Mouse (Mus musculus): ENCODE measurements around the gene Ptbp3. TPM values are rescaled to one million over a fixed set of nuclear protein-coding genes. Genes with fewer than 3 reads are reported as not detected.
A peak's percentile ranks its signal among the peaks of the same experiment; 100 is the strongest.

Ptbp3 gene
- polyA plus RNA-seq, 1 experiment from 2014 or later, result 60.2 TPM

DNA sequence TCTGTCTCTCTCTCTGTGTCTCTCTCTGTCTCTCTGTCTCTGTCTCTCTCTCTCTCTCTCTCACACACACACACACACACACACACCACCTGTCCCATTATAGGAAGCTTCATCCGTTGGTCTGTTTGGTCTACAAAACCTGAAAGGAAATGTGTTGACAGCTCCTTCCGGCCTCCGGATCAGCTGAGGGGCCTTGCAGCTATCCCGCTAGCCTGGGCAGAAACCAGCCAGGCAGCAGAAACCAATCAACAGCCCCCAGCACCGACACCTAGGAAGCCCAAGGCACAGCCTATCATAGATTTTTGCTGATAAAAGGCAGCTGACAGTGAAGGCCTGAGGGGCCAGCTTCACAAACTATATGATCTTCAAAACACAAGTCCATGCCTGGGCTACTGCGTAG, 103.6 kb downstream of the Ptbp3 start:
- H3K36me3 ChIP-seq, result no peaks in the 10 kb centered on the region
- peaks cover 40% of the 10 kb centered on the region for H3K4me1 ChIP-seq
- H3K27ac ChIP-seq, result 0 out of 2 replicates have a peak overlapping the region, but pooled peaks have one; percentile 12
- H3K9ac ChIP-seq, result no peak overlapping the region
- 0 out of 2 replicates have a peak, but pooled peaks cover 5% of the 10 kb centered on the region for H3K9me3 ChIP-seq (replicated peaks)
- no peaks in the 10 kb centered on the region for H3K27me3 ChIP-seq (replicated peaks)
- 22% methylated on average over 6 of the region's 6 CpGs for WGBS (ENCODE audit: insufficient replicate concordance)
- ATAC-seq, result peak; percentile 38; the same call in 1 of the 2 replicates
- H3K4me2 ChIP-seq, result 0 out of 2 replicates have a peak overlapping the region, but pooled peaks have one; percentile 15
- H3K4me3 ChIP-seq, result no peak overlapping the region

GRCm38 (mm10) chr4:59444994-59445393, 104.2 kb downstream of the Ptbp3 start:
- Histone ChIP-seq H3K9ac (no peak overlapping the region), H3K27ac (no peak overlapping the region), H3K4me2 (no peak overlapping the region)

DNA sequence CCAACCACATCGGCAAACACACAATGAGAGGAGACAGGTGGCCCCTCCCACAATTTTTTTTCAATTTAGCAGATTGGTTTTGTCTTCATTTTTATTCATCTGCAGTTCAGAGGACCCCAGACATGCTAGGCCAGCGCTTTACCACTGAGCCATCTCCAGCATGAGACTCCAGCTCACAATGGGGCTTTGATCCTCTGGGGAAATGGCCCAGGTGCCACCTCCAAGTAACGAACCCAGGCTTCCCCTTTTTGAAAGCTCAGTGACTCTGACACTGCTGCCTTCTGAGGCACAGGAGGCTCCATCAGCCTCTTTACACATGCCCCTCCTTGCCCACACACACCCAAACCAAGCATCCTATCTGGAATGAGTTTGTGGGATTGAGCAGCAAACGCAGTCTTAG, 105.1 kb downstream of the Ptbp3 start:
- H3K36me3 ChIP-seq, result no peaks in the 10 kb centered on the region
- no peak overlapping the region for H3K4me2 ChIP-seq
- 0 out of 2 replicates have a peak, but pooled peaks cover 5% of the 10 kb centered on the region for H3K9me3 ChIP-seq (replicated peaks)
- H3K9ac ChIP-seq, result no peak overlapping the region
- H3K4me3 ChIP-seq, result no peak overlapping the region
- no peak for ATAC-seq
- H3K27me3 ChIP-seq (replicated peaks), result no peaks in the 10 kb centered on the region
- H3K4me1 ChIP-seq, result peaks cover 50% of the 10 kb centered on the region
- no peak overlapping the region for H3K27ac ChIP-seq
- 47% methylated on average over 4 of the region's 4 CpGs for WGBS (ENCODE audit: insufficient replicate concordance)

More at GRCm38 (mm10) chr4:59444994-59445393, 104.2 kb downstream of the Ptbp3 start:
- ATAC-seq, result no peak
- 0 out of 2 replicates have a peak, but pooled peaks cover 5% of the 10 kb centered on the region for H3K9me3 ChIP-seq (replicated peaks)
- no peaks in the 10 kb centered on the region for H3K36me3 ChIP-seq
- 41% methylated on average over 3 of the region's 3 CpGs for WGBS (ENCODE audit: insufficient replicate concordance)
- H3K4me1 ChIP-seq, result peaks cover 41% of the 10 kb centered on the region
- H3K4me3 ChIP-seq, result no peak overlapping the region
- no peaks in the 10 kb centered on the region for H3K27me3 ChIP-seq (replicated peaks)

GRCm38 (mm10) chr4:59441265-59441664, 107.9 kb downstream of the Ptbp3 start:
- peak overlapping the region; percentile 92 for H3K27ac ChIP-seq
- no peaks in the 10 kb centered on the region for H3K9me3 ChIP-seq (replicated peaks)
- WGBS (ENCODE audit: insufficient replicate concordance), result 43% methylated on average over 1 of the region's 1 CpGs
- H3K4me3 ChIP-seq, result no peak overlapping the region
- no peaks in the 10 kb centered on the region for H3K27me3 ChIP-seq (replicated peaks)
- ATAC-seq, result no peak
- no peak overlapping the region for H3K9ac ChIP-seq
- peaks cover 1% of the 10 kb centered on the region; the same call in 1 of the 2 replicates for H3K36me3 ChIP-seq
- no peak overlapping the region for H3K4me2 ChIP-seq
- H3K4me1 ChIP-seq, result peaks cover 75% of the 10 kb centered on the region

DNA sequence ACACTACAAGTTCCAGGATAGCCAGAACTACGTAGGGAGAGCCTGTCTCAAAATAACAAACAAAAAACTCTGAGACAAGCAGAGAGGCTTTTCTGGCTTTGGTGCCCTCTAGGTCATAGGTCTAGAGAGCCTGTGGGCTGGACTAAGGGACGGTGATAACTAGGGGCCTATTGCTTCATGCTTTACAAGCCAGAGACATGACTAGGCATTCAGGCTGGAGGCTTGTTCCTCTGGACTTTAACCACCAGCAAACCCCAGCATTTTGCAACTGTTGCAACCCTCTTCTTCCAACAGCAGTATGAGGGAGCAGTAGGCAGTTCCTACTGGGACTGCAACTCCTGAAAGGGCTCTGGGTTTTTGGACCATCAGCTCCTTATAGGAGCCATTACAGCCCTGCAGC, 109.2 kb downstream of the Ptbp3 start:
- ATAC-seq, result peak; percentile 70
- no peaks in the 10 kb centered on the region for H3K9me3 ChIP-seq (replicated peaks)
- peak overlapping the region; percentile 89; the same call in 1 of the 2 replicates for H3K9ac ChIP-seq
- peak overlapping the region; percentile 92 for H3K27ac ChIP-seq
- 8% methylated on average over 2 of the region's 2 CpGs for whole genome bisulfite sequencing (ENCODE audit: insufficient replicate concordance)
- peaks cover 5% of the 10 kb centered on the region; the same call in 1 of the 2 replicates for H3K36me3 ChIP-seq
- H3K4me2 ChIP-seq, result peak overlapping the region; percentile 100
- H3K4me1 ChIP-seq, result peaks cover 76% of the 10 kb centered on the region
- H3K4me3 ChIP-seq, result no peak overlapping the region
- H3K27me3 ChIP-seq (replicated peaks), result no peaks in the 10 kb centered on the region

DNA sequence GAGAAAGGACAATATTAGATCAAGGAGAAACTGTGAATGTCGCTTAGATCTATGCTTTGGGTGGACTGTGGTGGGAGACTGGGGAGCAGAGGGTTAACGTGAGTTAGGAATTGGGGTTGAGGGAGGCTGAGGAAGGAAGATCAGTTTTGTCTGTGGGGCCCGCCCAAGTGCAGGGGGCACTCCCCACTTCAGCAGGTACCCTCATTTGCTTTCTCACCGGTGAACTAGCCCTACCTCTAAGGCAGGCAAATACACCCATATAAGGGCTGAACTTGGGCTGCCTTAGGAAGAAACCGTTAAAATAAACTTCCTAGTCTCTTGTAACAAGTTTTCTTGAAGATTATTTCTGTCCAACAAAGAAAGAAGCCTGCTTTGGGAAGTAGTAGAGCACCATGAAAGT, 110.1 kb downstream of the Ptbp3 start:
- Histone ChIP-seq H3K9ac (peak overlapping the region; percentile 89), H3K4me1 (peaks cover 76% of the 10 kb centered on the region), H3K27ac (peak overlapping the region; percentile 92), H3K36me3 (peaks cover 5% of the 10 kb centered on the region; the same call in 1 of the 2 replicates), H3K4me3 (peak overlapping the region; percentile 74), H3K4me2 (peak overlapping the region; percentile 100), H3K9me3 (replicated peaks) (no peaks in the 10 kb centered on the region), H3K27me3 (replicated peaks) (no peaks in the 10 kb centered on the region)
- no peak for ATAC-seq
- 2% methylated on average over 5 of the region's 5 CpGs for WGBS (ENCODE audit: insufficient replicate concordance)

- Histone ChIP-seq H3K36me3 (peaks cover 5% of the 10 kb centered on the region; the same call in 1 of the 2 replicates), H3K4me2 (peak within 1 kb of the TSS; percentile 100), H3K9ac (peak within 1 kb of the TSS; percentile 89), H3K4me1 (peaks cover 84% of the 10 kb centered on the region), H3K9me3 (replicated peaks) (no peaks in the 10 kb centered on the region), H3K4me3 (peak within 1 kb of the TSS; percentile 74), H3K27ac (peak within 1 kb of the TSS; percentile 92), H3K27me3 (replicated peaks) (no peaks in the 10 kb centered on the region)
- peak; percentile 86 for ATAC-seq
- under 1% methylated on average over 75 of the region's 75 CpGs for WGBS (ENCODE audit: insufficient replicate concordance)
Observed at GRCm38 (mm10) chr4:59437990-59438854, 110.9 kb downstream of the Ptbp3 start, which contains the start of gene Susd1. TSS of gene Susd1 (minus strand) at chr4:59438633.

DNA sequence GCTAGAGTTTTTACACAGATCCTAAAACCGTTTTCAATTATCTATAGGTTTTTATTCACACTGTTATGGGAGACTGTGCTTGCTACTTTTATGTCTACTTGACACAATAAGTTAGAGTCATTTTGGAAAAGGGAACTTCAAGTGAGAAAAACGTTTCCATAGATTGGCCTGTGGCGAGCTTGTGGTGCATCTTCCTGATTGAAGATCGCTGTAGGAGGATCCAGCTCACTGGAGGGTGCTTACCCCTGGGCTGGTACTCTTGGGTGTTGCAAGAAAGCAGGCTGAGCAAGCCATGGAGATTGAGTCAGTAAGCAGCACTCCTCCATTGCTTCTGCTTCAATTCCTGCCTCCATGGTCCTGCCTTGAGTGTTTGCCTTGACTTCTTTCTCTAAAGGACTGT, 113.2 kb downstream of the Ptbp3 start:
- H3K27me3 ChIP-seq (replicated peaks), result no peaks in the 10 kb centered on the region
- H3K4me1 ChIP-seq, result peaks cover 94% of the 10 kb centered on the region
- H3K36me3 ChIP-seq, result peaks cover 5% of the 10 kb centered on the region; the same call in 1 of the 2 replicates
- H3K27ac ChIP-seq, result peak overlapping the region; percentile 92
- 44% methylated on average over 4 of the region's 4 CpGs for WGBS (ENCODE audit: insufficient replicate concordance)
- H3K4me3 ChIP-seq, result no peak overlapping the region
- no peak for ATAC-seq
- no peak overlapping the region for H3K9ac ChIP-seq
- H3K4me2 ChIP-seq, result no peak overlapping the region; the same call in 1 of the 2 replicates
- no peaks in the 10 kb centered on the region for H3K9me3 ChIP-seq (replicated peaks)

GRCm38 (mm10) chr4:59434039-59434438, 115.1 kb downstream of the Ptbp3 start:
- 54% methylated on average over 3 of the region's 3 CpGs for WGBS (ENCODE audit: insufficient replicate concordance)
- Histone ChIP-seq H3K4me3 (no peak overlapping the region), H3K36me3 (peaks cover 5% of the 10 kb centered on the region; the same call in 1 of the 2 replicates), H3K9me3 (replicated peaks) (no peaks in the 10 kb centered on the region), H3K9ac (no peak overlapping the region), H3K27me3 (replicated peaks) (no peaks in the 10 kb centered on the region), H3K27ac (0 out of 2 replicates have a peak overlapping the region, but pooled peaks have one; percentile 32), H3K4me1 (peaks cover 89% of the 10 kb centered on the region), H3K4me2 (no peak overlapping the region)
- ATAC-seq, result no peak

GRCm38 (mm10) chr4:59429128-59429527, 120.0 kb downstream of the Ptbp3 start:
- no peak overlapping the region for H3K4me2 ChIP-seq
- no peak overlapping the region for H3K27ac ChIP-seq
- peaks cover 53% of the 10 kb centered on the region for H3K4me1 ChIP-seq
- no peaks in the 10 kb centered on the region for H3K27me3 ChIP-seq (replicated peaks)
- H3K4me3 ChIP-seq, result no peak overlapping the region
- WGBS (ENCODE audit: insufficient replicate concordance), result 54% methylated on average over 6 of the region's 6 CpGs
- H3K9me3 ChIP-seq (replicated peaks), result no peaks in the 10 kb centered on the region
- no peak overlapping the region for H3K9ac ChIP-seq
- no peak for ATAC-seq
- H3K36me3 ChIP-seq, result peaks cover 24% of the 10 kb centered on the region

DNA sequence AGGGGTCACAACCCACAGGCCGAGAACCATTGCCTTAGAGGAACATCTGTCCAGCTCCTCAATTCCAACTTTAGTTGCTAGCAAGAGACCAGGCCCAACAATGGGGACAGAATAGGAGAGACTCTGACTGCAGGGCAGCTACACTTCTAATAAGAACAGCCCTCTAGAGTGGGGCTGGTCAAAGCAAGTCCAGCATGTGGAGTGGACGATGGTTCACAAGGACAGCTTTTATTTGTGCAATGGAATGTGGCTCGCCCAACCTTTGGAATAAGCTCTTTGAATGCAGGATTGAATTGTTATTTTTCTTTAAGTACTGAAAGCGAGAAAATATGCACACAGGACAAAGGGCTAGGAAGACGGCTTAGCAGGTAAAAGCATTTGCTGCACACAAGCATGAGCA, 122.7 kb downstream of the Ptbp3 start:
- H3K4me3 ChIP-seq, result no peak overlapping the region
- peaks cover 28% of the 10 kb centered on the region for H3K4me1 ChIP-seq
- peaks cover 46% of the 10 kb centered on the region for H3K36me3 ChIP-seq
- H3K27ac ChIP-seq, result no peak overlapping the region
- H3K9ac ChIP-seq, result no peak overlapping the region
- 84% methylated on average over 5 of the region's 5 CpGs for WGBS (ENCODE audit: insufficient replicate concordance)
- no peaks in the 10 kb centered on the region for H3K27me3 ChIP-seq (replicated peaks)
- no peaks in the 10 kb centered on the region for H3K9me3 ChIP-seq (replicated peaks)
- no peak overlapping the region for H3K4me2 ChIP-seq
- no peak for ATAC-seq

DNA sequence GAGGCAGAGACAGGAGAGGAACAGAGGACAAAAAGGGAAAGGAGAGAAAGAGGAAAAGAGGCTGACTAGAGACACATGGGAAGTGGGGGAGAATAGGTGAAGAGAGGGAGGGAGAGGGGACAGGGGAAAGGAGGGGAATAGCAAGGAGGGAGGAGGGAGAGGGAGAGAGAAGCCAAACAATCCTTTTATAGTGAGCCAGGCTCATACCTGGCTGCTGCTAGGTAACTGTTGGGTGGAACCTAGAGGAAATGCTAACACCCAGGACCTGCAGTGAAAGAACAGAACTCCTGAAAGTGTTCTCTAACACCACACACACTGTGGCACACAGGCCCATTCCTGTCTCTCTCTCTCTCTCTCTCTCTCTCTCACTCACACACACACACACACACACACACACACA, 126.4 kb downstream of the Ptbp3 start:
- no peak for ATAC-seq
- H3K36me3 ChIP-seq, result peaks cover 79% of the 10 kb centered on the region
- no peak overlapping the region for H3K27ac ChIP-seq
- H3K4me3 ChIP-seq, result no peak overlapping the region
- no peak overlapping the region for H3K9ac ChIP-seq
- H3K4me1 ChIP-seq, result peaks cover 1% of the 10 kb centered on the region; the same call in 1 of the 2 replicates
- H3K9me3 ChIP-seq (replicated peaks), result no peaks in the 10 kb centered on the region
- no peaks in the 10 kb centered on the region for H3K27me3 ChIP-seq (replicated peaks)
- no peak overlapping the region for H3K4me2 ChIP-seq
